ENCODE assay signal across 8 mouse cellular contexts in the genomic region with DNA sequence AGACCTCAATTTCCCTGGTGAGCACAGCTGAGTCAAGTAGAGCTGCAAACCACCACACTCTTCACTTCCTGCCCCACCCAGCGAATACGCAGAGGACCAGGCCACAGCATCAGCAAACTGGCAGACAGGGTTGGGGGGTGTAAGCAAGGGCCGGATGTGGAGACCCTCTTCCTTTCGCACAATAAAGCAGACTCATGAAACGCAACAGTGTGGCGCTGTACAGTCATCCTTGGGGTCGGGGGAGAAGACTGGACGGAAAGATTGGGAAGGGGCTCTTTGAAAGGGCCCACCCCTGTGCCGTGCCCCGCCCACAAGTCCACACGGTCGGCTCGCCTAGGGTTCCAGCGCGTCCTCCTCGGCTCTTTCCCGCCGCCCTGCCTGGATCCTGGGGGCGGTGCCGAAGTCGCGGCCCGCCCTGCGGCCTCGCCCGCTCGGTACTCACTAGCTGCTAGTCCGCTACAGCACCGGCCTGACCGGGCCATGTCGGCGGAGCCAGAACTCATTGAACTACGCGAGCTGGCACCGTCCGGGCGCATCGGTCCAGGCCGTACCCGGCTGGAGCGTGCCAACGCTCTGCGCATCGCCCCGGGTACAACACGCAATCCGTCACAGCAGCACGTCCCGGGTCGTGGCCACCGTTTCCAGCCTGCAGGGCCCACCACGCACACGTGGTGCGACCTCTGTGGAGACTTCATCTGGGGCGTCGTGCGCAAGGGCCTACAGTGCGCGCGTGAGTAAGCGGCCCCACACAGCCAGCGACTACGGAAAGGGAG. TPM values are rescaled to one million over a fixed set of nuclear protein-coding genes. Genes with fewer than 3 reads are reported as not detected.
A peak's percentile ranks its signal among the peaks of the same experiment; 100 is the strongest.
DNase-seq lines count a peak whose midpoint lies in the region; ATAC-seq and TF ChIP-seq lines count a peak whose summit lies in the region.

A gene (plus strand): TSS at position 439 of the 773 bp plus-strand sequence.

- WGBS in forebrain, embryonic 15.5 days = 2% methylated on average over 58 of the region's 63 CpGs
- 3% methylated on average over 63 of the region's 63 CpGs for WGBS in small intestine, adult 2 months

- H3K4me2 ChIP-seq in forebrain, embryonic 15.5 days (replicated peaks) = peak within 1 kb of the TSS; percentile 70

- ATAC-seq in forebrain, embryonic 15.5 days (replicated peaks) = no peak
- peak in 1 of 2 experiments; percentile 21; a peak in 1 of 4 replicates for ATAC-seq in hematopoietic stem cell, adult 5-6 weeks (replicated peaks in 1 of 2; ENCODE audit: insufficient read depth in 1 of 2, low FRiP score in 2 of 2, low TSS enrichment in 1 of 2, low read depth in 1 of 2, poor library complexity in 2 of 2, severe bottlenecking in 2 of 2)

- H3K4me1 ChIP-seq in ES-Bruce4 (ENCODE audit: control insufficient read depth, insufficient read depth, low read length) = peaks cover 3% of the 10 kb centered on the region
- peaks cover 49% of the 10 kb centered on the region for H3K4me1 ChIP-seq in forebrain, embryonic 15.5 days
- peaks cover 21% of the 10 kb centered on the region for H3K4me1 ChIP-seq in small intestine, adult 2 months (ENCODE audit: control insufficient read depth, insufficient read depth, insufficient read length, low read length)

- H3K27ac ChIP-seq in ES-Bruce4 (ENCODE audit: insufficient read depth, low read length) = no peak within 1 kb of the TSS
- H3K27ac ChIP-seq in forebrain, embryonic 15.5 days (replicated peaks) = no peak within 1 kb of the TSS
- H3K27ac ChIP-seq in small intestine, adult 2 months (ENCODE audit: insufficient read depth, low read depth, low read length) = peak within 1 kb of the TSS; percentile 33

- no peak for TF ChIP-seq CTCF in ES-Bruce4 (IDR thresholded peaks at IDR 0.05; ENCODE audit: low read depth, low read length)
- no peak for TF ChIP-seq CTCF in small intestine, adult 2 months (IDR thresholded peaks at IDR 0.05; ENCODE audit: extremely low read depth, insufficient read length, insufficient replicate concordance, low read depth, low read length)

- H3K4me3 ChIP-seq in ES-Bruce4 (ENCODE audit: low read depth, low read length) = peak within 1 kb of the TSS; percentile 64
- peak within 1 kb of the TSS; percentile 41 for H3K4me3 ChIP-seq in forebrain, embryonic 15.5 days
- H3K4me3 ChIP-seq in small intestine, adult 2 months (ENCODE audit: low read depth, low read length) = peak within 1 kb of the TSS; percentile 65

- H3K27me3 ChIP-seq in ES-Bruce4 (ENCODE audit: control insufficient read depth, insufficient read depth, low read length, poor library complexity, severe bottlenecking) = no peaks in the 10 kb centered on the region
- peaks cover 33% of the 10 kb centered on the region for H3K27me3 ChIP-seq in forebrain, embryonic 15.5 days
- no peaks in the 10 kb centered on the region for H3K27me3 ChIP-seq in small intestine, adult 2 months (ENCODE audit: control insufficient read depth, insufficient read depth, low read length)

- no peak for TF ChIP-seq POLR2A in ES-Bruce4 (IDR thresholded peaks at IDR 0.05; ENCODE audit: insufficient read depth, low read length)
- no peak for TF ChIP-seq POLR2A in small intestine, adult 2 months (IDR thresholded peaks at IDR 0.05; ENCODE audit: low read depth, low read length)

- H3K9me3 ChIP-seq in ES-Bruce4 (replicated peaks; ENCODE audit: control insufficient read depth, insufficient read depth, low read length, poor library complexity, severe bottlenecking) = no peaks in the 10 kb centered on the region
- H3K9me3 ChIP-seq in forebrain, embryonic 15.5 days = no peaks in the 10 kb centered on the region

- H3K36me3 ChIP-seq in ES-Bruce4 (ENCODE audit: control insufficient read depth, insufficient read depth, low read length, poor library complexity, severe bottlenecking) = no peaks in the 10 kb centered on the region
- H3K36me3 ChIP-seq in forebrain, embryonic 15.5 days = no peaks in the 10 kb centered on the region
- H3K36me3 ChIP-seq in small intestine, adult 2 months (ENCODE audit: control insufficient read depth, insufficient read depth, low read length) = no peaks in the 10 kb centered on the region

- no peak for TF ChIP-seq EP300 in ES-Bruce4 (IDR thresholded peaks at IDR 0.05; ENCODE audit: insufficient read depth, low read depth, low read length)

- peak; percentile 80 for DNase-seq in adrenal gland, postnatal 14 days
- no peak for DNase-seq in layer of hippocampus, postnatal 25 days (ENCODE audit: extremely low spot score in 1 of 2, low spot score in 1 of 2)
- peak; percentile 75 for DNase-seq in lung, postnatal 36 days
- DNase-seq in right cerebral cortex, adult 2 months (ENCODE audit: low spot score in 2 of 2) = no peak

- H3K9ac ChIP-seq in ES-Bruce4 (ENCODE audit: low read depth, poor library complexity, severe bottlenecking) = peak within 1 kb of the TSS; percentile 39
- H3K9ac ChIP-seq in forebrain, embryonic 15.5 days (replicated peaks) = peak within 1 kb of the TSS; percentile 47

RNA-seq across cellular contexts. Expression of the gene that starts here (rescaled TPM):
- 23.7 and 24.8 TPM in 2 replicates for polyA plus RNA-seq in ES-Bruce4 (2011; ENCODE audit: insufficient read depth, insufficient read length, low read depth, missing spikeins)
- total RNA-seq in adrenal gland, postnatal 14 days (2021) = 22.9 and 26.2 TPM in 2 replicates
- 38.9 and 41.1 TPM in 2 replicates for polyA plus RNA-seq in forebrain, embryonic 15.5 days (2015; fragmentation: Nextera tagmentation; extraction: Ambion mirVana)
- 36.3 and 47.8 TPM in 2 replicates for total RNA-seq in hematopoietic stem cell, adult 5-6 weeks (2017)
- total RNA-seq in layer of hippocampus, postnatal 25 days (2021) = 10 to 100 TPM; 16.1 to 16.3 TPM
- 14.1 and 33.2 TPM in 2 replicates for polyA plus RNA-seq in small intestine, adult 2 months (2012; rRNA removed)

Comparison
In these comparisons a context has a peak if more than half of its experiments do, and no peak if none do; other contexts are left out.
1. DNase-seq: peak in adrenal gland, postnatal 14 days (single experiment) and lung, postnatal 36 days (single experiment); none in layer of hippocampus, postnatal 25 days (0 of 2) and right cerebral cortex, adult 2 months (0 of 2).
2. Peak in every context shown above with its lines, with median percentiles within 50 percentile points of each other: H3K4me3 ChIP-seq.